ENCODE assay signal across 9 mouse cellular contexts in genomic region chr5:114638769-114639644, GRCm38 (mm10). TPM values are rescaled to one million over a fixed set of nuclear protein-coding genes. Genes with fewer than 3 reads are reported as not detected.
DNase-seq lines count a peak whose midpoint lies in the region; ATAC-seq and TF ChIP-seq lines count a peak whose summit lies in the region.
"Had no signal": no experiment of that assay in that cellular context is flagged by ENCODE, and none has a peak within 500 bp of the region (broad histone marks: within the 10 kb centered on the region; RNA-seq: fewer than 3 reads in every experiment).

No protein-coding gene starts in this region.

- no peak overlapping the region for H3K9ac ChIP-seq in ES-Bruce4 (ENCODE audit: low read depth, poor library complexity, severe bottlenecking)
- H3K9ac ChIP-seq in forebrain, embryonic 16.5 days (replicated peaks; ENCODE audit: low read depth, low read length): no peak overlapping the region
- H3K9ac ChIP-seq in neural tube, embryonic 15.5 days (replicated peaks): peak overlapping the region; percentile 33; the same call in 1 of the 2 replicates

- TF ChIP-seq EP300 in ES-Bruce4 (IDR thresholded peaks at IDR 0.05; ENCODE audit: insufficient read depth, low read depth, low read length): peak; percentile 65; the same call in 1 of the 2 replicates

- no peaks in the 10 kb centered on the region for H3K9me3 ChIP-seq in ES-Bruce4 (replicated peaks; ENCODE audit: control insufficient read depth, insufficient read depth, low read length, poor library complexity, severe bottlenecking)
- no peaks in the 10 kb centered on the region for H3K9me3 ChIP-seq in forebrain, embryonic 16.5 days (ENCODE audit: control insufficient read depth, low read length)
- H3K9me3 ChIP-seq in neural tube, embryonic 15.5 days (replicated peaks): no peaks in the 10 kb centered on the region

- no peaks in the 10 kb centered on the region for H3K36me3 ChIP-seq in ES-Bruce4 (ENCODE audit: control insufficient read depth, insufficient read depth, low read length, poor library complexity, severe bottlenecking)
- H3K36me3 ChIP-seq in forebrain, embryonic 16.5 days (ENCODE audit: control insufficient read depth, insufficient read depth): no peaks in the 10 kb centered on the region
- H3K36me3 ChIP-seq in neural tube, embryonic 15.5 days: no peaks in the 10 kb centered on the region

- peak; percentile 87 for TF ChIP-seq CTCF in ES-Bruce4 (IDR thresholded peaks at IDR 0.05; ENCODE audit: low read depth, low read length)

- ATAC-seq in forebrain, embryonic 16.5 days: peak; percentile 78
- peak; percentile 76 for ATAC-seq in neural tube, embryonic 15.5 days (ENCODE audit: low FRiP score)

- no peak overlapping the region for H3K27ac ChIP-seq in ES-Bruce4 (ENCODE audit: insufficient read depth, low read length)
- no peak overlapping the region for H3K27ac ChIP-seq in forebrain, embryonic 16.5 days (ENCODE audit: low read length)
- H3K27ac ChIP-seq in neural tube, embryonic 15.5 days (replicated peaks): no peak overlapping the region
- H3K27ac ChIP-seq: macrophage had no signal

- H3K4me1 ChIP-seq in ES-Bruce4 (ENCODE audit: control insufficient read depth, insufficient read depth, low read length): no peaks in the 10 kb centered on the region
- H3K4me1 ChIP-seq in forebrain, embryonic 16.5 days (replicated peaks; ENCODE audit: control insufficient read depth, insufficient read depth, low read length): peaks cover 2% of the 10 kb centered on the region
- peaks cover 8% of the 10 kb centered on the region for H3K4me1 ChIP-seq in neural tube, embryonic 15.5 days

- peak; percentile 67 for DNase-seq in cerebellum, adult 11-12 months
- DNase-seq in heart, postnatal 36 days: peak; percentile 89 to 93
- DNase-seq in layer of hippocampus, adult 18-20 months (ENCODE audit: low spot score in 2 of 2): peak; percentile 58 to 92
- DNase-seq in lung, adult 18-20 months: peak; percentile 86 to 89
- peak; percentile 94 for DNase-seq in testis, postnatal 10 days (ENCODE audit: low spot score)

- no peaks in the 10 kb centered on the region for H3K27me3 ChIP-seq in ES-Bruce4 (ENCODE audit: control insufficient read depth, insufficient read depth, low read length, poor library complexity, severe bottlenecking)
- peaks cover 2% of the 10 kb centered on the region; the same call in 1 of the 2 replicates for H3K27me3 ChIP-seq in forebrain, embryonic 16.5 days (replicated peaks; ENCODE audit: control insufficient read depth, insufficient read depth, low read length)
- peaks cover 10% of the 10 kb centered on the region; the same call in 1 of the 2 replicates for H3K27me3 ChIP-seq in neural tube, embryonic 15.5 days (replicated peaks)

- H3K4me2 ChIP-seq in forebrain, embryonic 16.5 days (ENCODE audit: low read length): peak overlapping the region; percentile 39; the same call in 1 of the 2 replicates
- H3K4me2 ChIP-seq in neural tube, embryonic 15.5 days: peak overlapping the region; percentile 54

- 15% methylated on average over 22 of the region's 22 CpGs for WGBS in forebrain, embryonic 16.5 days
- 14% methylated on average over 22 of the region's 22 CpGs for WGBS in neural tube, embryonic 15.5 days

- intact Hi-C loops in heart, postnatal 36 days (cut with DNase I): loop anchor here (1.0 kb wide), 1 partner anchor 28 kb away; no protein-coding TSS in a partner anchor

- no peak for TF ChIP-seq POLR2A in ES-Bruce4 (IDR thresholded peaks at IDR 0.05; ENCODE audit: insufficient read depth, low read length)

- H3K4me3 ChIP-seq in ES-Bruce4 (ENCODE audit: low read depth, low read length): peak overlapping the region; percentile 29; the same call in 1 of the 2 replicates
- H3K4me3 ChIP-seq in forebrain, embryonic 16.5 days (replicated peaks; ENCODE audit: low read length): no peak overlapping the region
- H3K4me3 ChIP-seq in neural tube, embryonic 15.5 days (replicated peaks): peak overlapping the region; percentile 23; the same call in 1 of the 2 replicates

RNA-seq across cellular contexts. Expression of gene Trpv4, which starts 19.2 kb away (rescaled TPM):
- 3.9 and 4.2 TPM in 2 replicates for polyA plus RNA-seq in ES-Bruce4 (2011; ENCODE audit: insufficient read depth, insufficient read length, low read depth, missing spikeins)
- 0.75 and 1.2 TPM in 2 replicates for polyA plus RNA-seq in forebrain, embryonic 16.5 days (2015; fragmentation: Nextera tagmentation; extraction: Ambion mirVana)
- total RNA-seq in heart, postnatal 36 days (2021): 1 to 10 TPM; 2.6 to 7.0 TPM
- total RNA-seq in layer of hippocampus, adult 18-20 months (2021): 1 to 10 TPM; 1.3 to 2.6 TPM
- 1.4 and 1.6 TPM in 2 replicates for polyA plus RNA-seq in neural tube, embryonic 15.5 days (2015; fragmentation: Nextera tagmentation; extraction: Ambion mirVana)

RNA-seq across cellular contexts. Expression of gene Gltp, which starts 51.8 kb away (rescaled TPM):
- 60.0 and 61.9 TPM in 2 replicates for polyA plus RNA-seq in ES-Bruce4 (2011; ENCODE audit: insufficient read depth, insufficient read length, low read depth, missing spikeins)
- 30.8 and 32.9 TPM in 2 replicates for polyA plus RNA-seq in forebrain, embryonic 16.5 days (2015; fragmentation: Nextera tagmentation; extraction: Ambion mirVana)
- total RNA-seq in heart, postnatal 36 days (2021): 10 to 100 TPM; 16.0 to 17.2 TPM
- 10 to 100 TPM; 29.8 to 30.7 TPM for total RNA-seq in layer of hippocampus, adult 18-20 months (2021)
- 39.2 and 69.0 TPM in 2 replicates for polyA plus RNA-seq in neural tube, embryonic 15.5 days (2015; fragmentation: Nextera tagmentation; extraction: Ambion mirVana)
